Mouse (Mus musculus): ENCODE results near the gene Stoml2. TPM values are rescaled to one million over a fixed set of nuclear protein-coding genes. Genes with fewer than 3 reads are reported as not detected.

Stoml2 gene
- 496 and 515 TPM in 2 replicates for polyA plus RNA-seq (2016; fragmentation: Nextera tagmentation; extraction: Ambion mirVana)

DNA sequence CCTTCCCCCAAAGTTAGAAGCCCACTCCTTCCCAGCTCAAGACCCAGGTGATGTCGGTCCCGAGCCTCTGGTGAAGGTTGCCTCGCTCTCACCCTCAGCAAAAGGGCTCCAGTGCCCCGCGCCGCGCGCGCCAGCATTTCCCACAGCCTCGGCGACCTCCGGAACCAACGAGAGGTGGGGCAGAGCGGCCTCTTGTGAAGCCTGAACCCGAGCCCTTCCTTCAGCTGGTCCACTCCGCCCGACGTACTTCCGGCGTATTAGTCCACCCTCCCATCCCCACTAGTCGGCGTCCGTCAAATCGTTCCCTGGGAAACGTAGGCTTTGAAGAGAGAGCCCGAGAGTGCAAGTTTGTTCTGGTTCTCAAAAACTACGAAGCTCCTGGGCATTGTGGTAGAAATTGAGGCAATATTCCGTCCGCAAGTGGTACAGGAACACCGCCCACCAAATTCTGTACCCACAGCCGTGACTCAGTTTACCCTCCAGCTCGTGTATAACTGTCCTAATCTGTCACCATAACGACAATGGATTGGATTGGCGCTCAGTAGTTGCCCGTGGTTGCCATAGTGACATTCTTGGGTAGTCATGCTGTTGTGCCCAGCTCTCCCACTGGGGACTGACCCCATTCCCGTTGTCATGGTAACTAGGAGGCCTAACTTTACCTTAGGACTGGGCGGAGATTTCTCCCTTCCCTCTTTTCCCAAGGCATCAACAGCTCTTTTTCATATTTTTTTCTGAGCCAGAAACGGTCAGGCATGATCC, at the start of gene Stoml2:
Stoml2 (minus strand) TSS at position 474 of the 759 bp plus-strand sequence.
- peak within 1 kb of the TSS; percentile 96 for H3K27ac ChIP-seq
- H3K4me3 ChIP-seq, result peak within 1 kb of the TSS; percentile 87
- peaks cover 33% of the 10 kb centered on the region for H3K4me1 ChIP-seq
- no peaks in the 10 kb centered on the region for H3K27me3 ChIP-seq (ENCODE audit: poor library complexity, severe bottlenecking)
- no peaks in the 10 kb centered on the region for H3K9me3 ChIP-seq
- WGBS, result under 1% methylated on average over 38 of the region's 38 CpGs
- H3K36me3 ChIP-seq (replicated peaks), result peaks cover 77% of the 10 kb centered on the region
- DNase-seq (ENCODE audit: extremely low spot score, low spot score), result peak; percentile 92

- no peaks in the 10 kb centered on the region for H3K36me3 ChIP-seq (replicated peaks)
- H3K4me1 ChIP-seq, result no peaks in the 10 kb centered on the region
- whole genome bisulfite sequencing, result 77% methylated on average over 7 of the region's 7 CpGs
- DNase-seq (ENCODE audit: extremely low spot score, low spot score), result no peak
- no peak overlapping the region for H3K4me3 ChIP-seq
- no peak overlapping the region for H3K27ac ChIP-seq
- no peaks in the 10 kb centered on the region for H3K27me3 ChIP-seq (ENCODE audit: poor library complexity, severe bottlenecking)
- no peaks in the 10 kb centered on the region for H3K9me3 ChIP-seq
Measured at GRCm38 (mm10) chr4:43078071-43078718, 46.7 kb upstream of the Stoml2 start.

- no peak overlapping the region for H3K4me3 ChIP-seq
- no peak for DNase-seq (ENCODE audit: extremely low spot score, low spot score)
- H3K4me1 ChIP-seq, result no peaks in the 10 kb centered on the region
- H3K36me3 ChIP-seq (replicated peaks), result no peaks in the 10 kb centered on the region
- no peaks in the 10 kb centered on the region for H3K27me3 ChIP-seq (ENCODE audit: poor library complexity, severe bottlenecking)
- no peaks in the 10 kb centered on the region for H3K9me3 ChIP-seq
- no peak overlapping the region for H3K27ac ChIP-seq
Measured at GRCm38 (mm10) chr4:43074923-43075322, 43.4 kb upstream of the Stoml2 start.

- WGBS, result 97% methylated on average over 4 of the region's 4 CpGs
Measured at GRCm38 (mm10) chr4:43065471-43065870, 34.0 kb upstream of the Stoml2 start.

DNA sequence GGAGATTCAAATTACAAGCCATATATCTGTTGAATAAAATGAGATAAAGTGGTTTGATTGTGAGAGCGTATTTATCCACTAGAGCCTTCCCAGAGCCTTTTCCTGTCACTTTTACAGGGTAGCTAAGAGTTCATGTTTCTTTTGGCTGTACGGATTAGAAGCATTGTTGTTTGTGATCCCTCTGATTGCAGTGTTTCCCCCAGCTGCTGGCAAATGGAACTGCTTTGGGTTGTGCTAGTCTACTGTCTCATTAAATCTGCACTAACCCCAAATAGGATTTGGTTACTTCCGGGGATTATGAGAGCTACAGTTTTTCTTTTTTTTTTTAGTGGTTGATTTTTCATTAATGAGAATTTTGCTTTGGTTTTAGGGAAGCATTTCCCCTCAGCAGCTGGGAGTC, 28.8 kb upstream of the Stoml2 start:
- Histone ChIP-seq H3K4me1 (peaks cover 24% of the 10 kb centered on the region), H3K9me3 (no peaks in the 10 kb centered on the region), H3K4me3 (peak overlapping the region; percentile 82; the same call in 1 of the 2 replicates), H3K27me3 (ENCODE audit: poor library complexity, severe bottlenecking) (peaks cover 36% of the 10 kb centered on the region), H3K36me3 (replicated peaks) (no peaks in the 10 kb centered on the region), H3K27ac (no peak overlapping the region)
- no peak for DNase-seq (ENCODE audit: extremely low spot score, low spot score)
- 61% methylated on average over 3 of the region's 3 CpGs for WGBS

More at GRCm38 (mm10) chr4:43065471-43065870, 34.0 kb upstream of the Stoml2 start:
- Histone ChIP-seq H3K9me3 (no peaks in the 10 kb centered on the region), H3K27ac (no peak overlapping the region), H3K4me3 (no peak overlapping the region), H3K36me3 (replicated peaks) (no peaks in the 10 kb centered on the region), H3K4me1 (peaks cover 4% of the 10 kb centered on the region; the same call in 1 of the 2 replicates), H3K27me3 (ENCODE audit: poor library complexity, severe bottlenecking) (peaks cover 8% of the 10 kb centered on the region; the same call in 1 of the 2 replicates)
- DNase-seq (ENCODE audit: extremely low spot score, low spot score), result no peak

- Histone ChIP-seq H3K27me3 (ENCODE audit: poor library complexity, severe bottlenecking) (peaks cover 36% of the 10 kb centered on the region), H3K9me3 (no peaks in the 10 kb centered on the region), H3K4me3 (peak overlapping the region; percentile 82), H3K36me3 (replicated peaks) (no peaks in the 10 kb centered on the region), H3K4me1 (peaks cover 24% of the 10 kb centered on the region), H3K27ac (peak overlapping the region; percentile 92)
- WGBS, result 47% methylated on average over 3 of the region's 3 CpGs
- DNase-seq (ENCODE audit: extremely low spot score, low spot score), result no peak
Measured at GRCm38 (mm10) chr4:43059697-43060096, 28.2 kb upstream of the Stoml2 start.

DNA sequence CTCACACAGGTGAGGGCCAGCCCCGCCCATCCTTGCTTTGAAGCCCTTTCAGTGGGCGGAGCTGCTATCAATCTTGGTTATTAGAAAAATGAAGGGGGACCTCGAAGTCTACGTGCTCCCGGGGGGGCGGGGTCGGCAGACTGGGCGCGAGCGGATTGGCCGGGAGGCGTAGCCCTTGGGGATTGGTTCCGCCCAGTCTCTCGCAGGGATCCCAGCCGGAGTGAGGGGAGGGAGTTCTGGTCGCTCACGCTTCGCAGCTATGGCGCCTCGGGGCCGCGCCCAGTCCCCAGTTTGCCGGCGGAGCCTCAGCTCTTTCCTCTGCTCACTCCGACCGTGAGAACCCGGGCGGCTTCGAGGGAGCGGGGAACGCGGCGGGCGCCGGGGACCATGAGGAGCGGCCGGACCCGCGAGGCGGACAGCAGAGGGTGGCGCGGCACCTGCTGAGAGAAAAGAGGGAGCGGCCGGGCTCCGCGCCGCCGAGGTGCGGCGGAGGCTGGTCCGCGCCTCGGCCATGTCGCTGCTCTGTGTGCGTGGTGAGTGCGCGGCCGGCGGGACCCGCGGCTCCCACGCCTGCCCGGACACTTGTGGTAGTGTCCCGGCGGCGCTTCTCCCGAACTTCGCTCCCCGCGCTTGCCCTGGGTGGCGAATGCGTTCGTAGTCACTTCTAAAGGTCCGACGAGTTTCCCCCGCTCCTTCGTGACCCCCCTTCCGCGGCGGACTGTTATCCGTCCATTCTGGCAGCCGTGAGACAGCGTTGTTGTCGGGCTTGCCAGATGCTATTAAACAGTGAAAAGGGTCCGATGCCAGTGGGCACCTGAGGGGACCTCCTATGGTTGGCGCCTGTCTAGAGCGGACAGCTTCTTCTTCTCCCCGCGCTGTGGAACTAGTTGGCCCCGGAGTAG, 27.5 kb upstream of the Stoml2 start, which contains the start of gene Unc13b:
Unc13b (plus strand) TSS at position 201 of the 902 bp plus-strand sequence.
- under 1% methylated on average over 90 of the region's 90 CpGs for WGBS
- peak within 1 kb of the TSS; percentile 82 for H3K4me3 ChIP-seq
- peaks cover 36% of the 10 kb centered on the region for H3K27me3 ChIP-seq (ENCODE audit: poor library complexity, severe bottlenecking)
- peak within 1 kb of the TSS; percentile 92 for H3K27ac ChIP-seq
- no peaks in the 10 kb centered on the region for H3K36me3 ChIP-seq (replicated peaks)
- no peaks in the 10 kb centered on the region for H3K9me3 ChIP-seq
- peaks cover 24% of the 10 kb centered on the region for H3K4me1 ChIP-seq
- DNase-seq (ENCODE audit: extremely low spot score, low spot score), result peak; percentile 94

DNA sequence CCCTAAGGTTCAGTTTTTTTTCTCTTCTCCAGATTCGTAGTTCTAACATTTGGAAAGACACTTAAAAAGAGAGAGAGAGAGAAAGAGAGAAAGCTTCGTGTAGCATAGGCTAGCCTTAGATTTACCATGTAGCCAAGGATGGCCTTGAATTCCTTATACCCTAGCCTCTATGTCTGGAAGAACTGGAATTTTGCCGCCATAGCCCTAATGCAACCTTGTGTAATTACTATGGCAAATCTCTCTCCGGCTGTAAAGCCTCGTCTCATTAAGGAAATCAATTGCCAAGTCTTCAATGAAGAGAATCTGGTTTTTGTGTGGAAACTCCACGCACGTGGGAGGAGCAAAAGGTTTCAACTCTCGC, 26.9 kb upstream of the Stoml2 start:
- 20% methylated on average over 8 of the region's 8 CpGs for WGBS
- H3K4me1 ChIP-seq, result peaks cover 24% of the 10 kb centered on the region
- no peak for DNase-seq (ENCODE audit: extremely low spot score, low spot score)
- no peaks in the 10 kb centered on the region for H3K36me3 ChIP-seq (replicated peaks)
- peak overlapping the region; percentile 92 for H3K27ac ChIP-seq
- no peaks in the 10 kb centered on the region for H3K9me3 ChIP-seq
- peaks cover 36% of the 10 kb centered on the region for H3K27me3 ChIP-seq (ENCODE audit: poor library complexity, severe bottlenecking)
- peak overlapping the region; percentile 82 for H3K4me3 ChIP-seq

GRCm38 (mm10) chr4:43057654-43058053, 26.1 kb upstream of the Stoml2 start:
- no peak for DNase-seq (ENCODE audit: extremely low spot score, low spot score)
- Histone ChIP-seq H3K9me3 (no peaks in the 10 kb centered on the region), H3K4me1 (peaks cover 24% of the 10 kb centered on the region), H3K27ac (no peak overlapping the region), H3K36me3 (replicated peaks) (no peaks in the 10 kb centered on the region), H3K27me3 (ENCODE audit: poor library complexity, severe bottlenecking) (peaks cover 36% of the 10 kb centered on the region), H3K4me3 (no peak overlapping the region)
- WGBS, result 90% methylated on average over 5 of the region's 5 CpGs

DNA sequence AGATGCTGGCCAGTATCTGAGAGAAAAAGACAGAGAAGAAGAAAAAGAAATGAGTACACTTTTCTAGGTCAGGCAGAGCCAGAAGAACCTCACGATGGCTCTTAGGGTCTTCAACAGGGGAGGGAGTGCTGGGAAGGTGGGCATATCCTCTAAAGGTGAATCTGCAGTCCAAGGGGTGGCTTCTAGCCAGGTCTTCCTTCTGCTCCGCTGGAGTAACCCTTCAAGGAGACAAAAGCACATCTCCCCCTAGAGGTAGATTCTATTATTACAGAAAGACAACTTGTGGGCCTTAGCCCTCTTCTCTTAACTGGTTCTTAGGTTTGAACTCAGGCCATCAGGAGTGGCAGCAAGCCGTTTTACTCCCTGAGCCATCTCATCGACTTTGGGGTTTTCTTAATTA, 21.1 kb upstream of the Stoml2 start:
- WGBS, result 12% methylated on average over 4 of the region's 4 CpGs
- DNase-seq (ENCODE audit: extremely low spot score, low spot score), result no peak

GRCm38 (mm10) chr4:43047231-43047630, 15.7 kb upstream of the Stoml2 start:
- H3K36me3 ChIP-seq (replicated peaks), result no peaks in the 10 kb centered on the region
- 13% methylated on average over 5 of the region's 5 CpGs for WGBS
- no peaks in the 10 kb centered on the region for H3K9me3 ChIP-seq
- peak overlapping the region; percentile 25; the same call in 1 of the 2 replicates for H3K4me3 ChIP-seq
- H3K27me3 ChIP-seq (ENCODE audit: poor library complexity, severe bottlenecking), result no peaks in the 10 kb centered on the region
- DNase-seq (ENCODE audit: extremely low spot score, low spot score), result peak; percentile 55
- peaks cover 54% of the 10 kb centered on the region for H3K4me1 ChIP-seq
- H3K27ac ChIP-seq, result peak overlapping the region; percentile 72

More for the DNA sequence above, 21.1 kb upstream of the Stoml2 start:
- Histone ChIP-seq H3K36me3 (replicated peaks) (no peaks in the 10 kb centered on the region), H3K27me3 (ENCODE audit: poor library complexity, severe bottlenecking) (peaks cover 3% of the 10 kb centered on the region), H3K9me3 (no peaks in the 10 kb centered on the region), H3K4me1 (peaks cover 8% of the 10 kb centered on the region), H3K4me3 (no peak overlapping the region), H3K27ac (no peak overlapping the region)

GRCm38 (mm10) chr4:43046607-43047006, 15.1 kb upstream of the Stoml2 start:
- no peaks in the 10 kb centered on the region for H3K36me3 ChIP-seq (replicated peaks)
- no peak overlapping the region for H3K27ac ChIP-seq
- no peaks in the 10 kb centered on the region for H3K27me3 ChIP-seq (ENCODE audit: poor library complexity, severe bottlenecking)
- no peak for DNase-seq (ENCODE audit: extremely low spot score, low spot score)
- peaks cover 53% of the 10 kb centered on the region for H3K4me1 ChIP-seq
- peak overlapping the region; percentile 64 for H3K4me3 ChIP-seq
- WGBS, result 61% methylated on average over 5 of the region's 5 CpGs
- H3K9me3 ChIP-seq, result no peaks in the 10 kb centered on the region

Data from forebrain, embryonic 10.5 days (tissue).